Mouse (Mus musculus) mouse trophoblast stem cell (cell line): ENCODE measurements at regions not wholly inside any gene's neighbourhood (a gene's known extent, or its start where the extent isn't known, plus 50 kb on each side); places are given as distances from the start of the nearest gene placed in this dataset.

ENCODE experiments used
- in situ Hi-C, 2 experiments: fragments of 300-500 bp; cut with MseI, MboI; formaldehyde crosslinking; loops; 2 replicates in 1 of 2; 3 replicates in 1 of 2; pipeline ENCODE4 v1.15.1; 2025

DNA sequence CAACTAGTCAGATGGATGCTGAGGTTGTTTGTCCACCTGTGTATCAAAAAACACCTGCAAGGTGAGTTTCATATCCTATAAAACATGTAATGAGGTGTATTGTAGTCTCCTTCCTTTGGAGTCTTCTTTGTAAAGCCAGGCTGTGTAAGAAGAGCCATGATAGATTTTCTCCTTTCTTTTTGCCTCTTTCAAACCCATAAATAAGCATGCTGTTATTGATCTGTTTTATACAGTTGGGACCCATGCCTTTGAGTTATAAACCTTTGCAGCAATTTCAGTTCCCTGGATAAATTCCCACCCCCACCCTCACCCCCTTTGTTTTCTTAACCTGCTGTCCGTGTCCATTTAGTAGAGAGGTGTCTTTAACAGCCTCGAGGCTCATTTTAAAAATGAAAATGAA lies 131.0 kb upstream of the Rgs17 start:
- in situ Hi-C loops, result no loop called here

DNA sequence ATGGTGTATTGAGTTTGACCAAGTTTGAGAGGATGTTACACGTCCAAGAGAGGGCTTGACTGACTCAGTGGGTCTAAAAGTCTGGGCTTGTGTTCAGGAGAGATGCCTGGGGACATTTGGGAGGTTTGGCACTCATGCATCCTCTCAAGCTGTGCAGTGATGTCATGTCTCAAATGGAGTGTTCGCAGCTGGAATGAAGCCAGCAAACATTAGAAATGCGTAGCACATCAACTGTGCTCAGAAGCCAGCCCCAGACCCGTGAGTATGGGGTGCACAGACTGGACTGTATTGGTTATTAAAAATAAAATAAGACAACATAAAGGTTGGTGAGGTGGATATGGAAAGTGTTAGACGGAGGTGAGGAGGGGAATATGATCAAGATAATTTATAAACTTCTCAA lies 121.2 kb upstream of the Rgs17 start:
- in situ Hi-C loops, result loop anchor here in 1 of 2 experiments (25.0 kb wide), 1 partner anchor 644 kb away; no protein-coding TSS in a partner anchor

GRCm38 (mm10) chr10:6039771-6040170 lies 117.6 kb upstream of the Rgs17 start:
- in situ Hi-C loops, result loop anchor here in 1 of 2 experiments (25.0 kb wide), 1 partner anchor 648 kb away; no protein-coding TSS in a partner anchor

- in situ Hi-C loops, result loop anchor here in 1 of 2 experiments (25.0 kb wide), 1 partner anchor 651 kb away; no protein-coding TSS in a partner anchor
Observed at GRCm38 (mm10) chr10:6035792-6036487, 113.7 kb upstream of the Rgs17 start.

GRCm38 (mm10) chr10:6032469-6032868 lies 110.3 kb upstream of the Rgs17 start:
- in situ Hi-C loops, result loop anchor here in 1 of 2 experiments (25.0 kb wide), 1 partner anchor 655 kb away; no protein-coding TSS in a partner anchor

GRCm38 (mm10) chr10:6027551-6027950 lies 105.4 kb upstream of the Rgs17 start:
- in situ Hi-C loops, result loop anchor here in 1 of 2 experiments (25.0 kb wide), 1 partner anchor 660 kb away; no protein-coding TSS in a partner anchor

- in situ Hi-C loops, result loop anchor here in 1 of 2 experiments (25.0 kb wide), 1 partner anchor 661 kb away; no protein-coding TSS in a partner anchor
Observed at GRCm38 (mm10) chr10:6026317-6026716, 104.1 kb upstream of the Rgs17 start.

DNA sequence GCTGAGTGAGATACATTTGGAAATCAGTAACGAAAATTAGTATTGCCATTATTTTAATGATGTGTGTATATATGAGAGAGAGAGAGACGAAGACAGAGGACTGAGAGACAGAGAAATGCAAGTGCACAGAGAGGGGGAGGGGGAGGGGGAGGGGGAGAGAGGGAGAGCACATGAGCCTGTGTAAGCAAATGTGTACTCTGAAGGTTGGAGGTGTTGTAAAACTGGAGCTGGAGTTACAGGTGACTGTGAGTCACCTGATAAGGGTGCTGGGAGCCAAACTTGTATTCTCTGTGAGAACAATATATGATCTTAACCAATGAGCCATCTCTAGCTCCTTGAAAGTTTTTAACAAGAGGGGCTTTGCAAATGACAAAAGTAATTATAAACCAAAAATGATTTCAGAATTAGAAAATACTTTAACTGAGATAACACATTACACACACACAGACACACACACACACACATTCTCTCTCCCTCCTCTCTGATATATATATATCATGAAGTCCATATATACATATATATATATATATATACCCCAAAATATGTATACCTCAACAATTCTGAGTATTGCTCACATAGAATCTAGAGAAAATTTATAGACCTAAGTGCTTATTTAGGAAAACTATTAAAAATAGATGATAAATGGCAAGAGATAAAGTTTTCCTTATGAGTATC lies 100.5 kb upstream of the Rgs17 start:
- in situ Hi-C loops, result no loop called here

DNA sequence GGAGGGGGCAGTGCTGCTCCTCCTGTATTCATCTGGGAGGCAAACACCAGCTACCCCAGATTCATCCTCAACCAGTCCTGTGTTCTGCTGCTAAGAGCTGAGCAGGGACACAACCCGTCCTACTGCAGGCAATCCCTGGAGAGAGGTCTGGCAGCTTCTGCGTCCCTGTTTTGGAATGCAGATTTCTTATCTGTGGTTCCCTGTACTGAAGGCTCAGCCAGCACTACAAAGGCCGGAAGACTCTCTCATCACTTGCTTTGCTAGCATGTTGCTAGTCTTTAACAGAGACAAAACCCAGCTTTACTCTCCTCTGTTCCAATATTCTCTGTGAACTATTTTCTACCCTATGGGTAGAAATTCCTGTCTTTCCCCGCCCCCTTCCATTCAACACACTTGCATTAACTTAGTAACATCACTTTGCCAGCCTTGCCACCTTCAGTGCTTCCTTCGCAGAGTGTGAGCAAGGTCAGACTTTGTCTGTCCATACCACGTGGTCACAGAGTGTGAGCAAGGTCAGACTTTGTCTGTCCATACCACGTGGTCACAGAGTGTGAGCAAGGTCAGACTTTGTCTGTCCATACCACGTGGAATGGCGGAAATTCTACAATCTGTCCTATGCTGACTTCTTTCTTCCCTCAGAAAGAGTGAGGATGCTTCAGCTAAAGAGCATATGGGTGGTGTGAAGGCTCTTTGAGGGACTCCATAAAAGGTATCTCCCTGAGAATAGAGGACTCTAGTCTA lies 98.9 kb upstream of the Rgs17 start:
- in situ Hi-C loops, result no loop called here

- in situ Hi-C loops, result no loop called here
Observed at GRCm38 (mm10) chr10:6013743-6014142, 91.5 kb upstream of the Rgs17 start.

DNA sequence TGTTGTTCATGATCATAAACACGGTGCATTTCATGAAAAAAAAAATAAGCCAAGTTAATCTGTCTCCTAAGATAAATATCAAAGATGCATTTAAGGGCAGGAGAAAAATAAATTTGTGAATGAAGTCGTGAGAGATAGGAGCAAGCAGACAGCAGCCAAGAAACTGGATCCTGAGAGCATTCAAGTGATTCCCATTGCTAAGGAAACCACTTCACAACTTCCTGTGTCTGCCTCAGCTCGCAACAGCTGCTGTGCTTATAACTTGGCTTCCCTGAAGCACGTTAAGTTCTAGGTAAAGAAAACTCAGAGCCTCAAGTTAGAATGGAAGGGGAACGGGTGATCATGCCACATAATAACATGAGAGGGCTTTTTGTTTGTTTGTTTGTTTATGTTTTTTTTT lies 89.3 kb upstream of the Rgs17 start:
- in situ Hi-C loops, result no loop called here

DNA sequence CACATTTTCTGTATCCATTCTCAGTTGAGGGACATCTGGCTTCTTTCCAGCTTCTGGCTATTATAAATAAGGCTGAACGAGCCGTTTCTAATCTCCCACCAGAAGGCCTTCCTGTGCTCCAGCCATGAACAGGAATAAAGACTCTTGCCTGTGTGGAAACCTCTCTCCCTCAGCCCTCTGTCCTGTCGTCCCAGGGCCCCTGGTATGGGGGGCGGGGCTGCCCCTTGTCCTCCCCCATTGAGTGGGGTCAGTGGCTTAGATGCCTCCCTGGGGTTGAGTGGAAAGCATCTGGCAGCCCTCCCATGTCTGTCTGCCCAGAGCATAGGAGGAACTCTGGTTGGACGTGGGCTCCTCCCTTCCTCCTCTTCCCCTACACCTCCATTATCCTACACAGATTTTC lies 88.8 kb upstream of the Rgs17 start:
- in situ Hi-C loops, result no loop called here

DNA sequence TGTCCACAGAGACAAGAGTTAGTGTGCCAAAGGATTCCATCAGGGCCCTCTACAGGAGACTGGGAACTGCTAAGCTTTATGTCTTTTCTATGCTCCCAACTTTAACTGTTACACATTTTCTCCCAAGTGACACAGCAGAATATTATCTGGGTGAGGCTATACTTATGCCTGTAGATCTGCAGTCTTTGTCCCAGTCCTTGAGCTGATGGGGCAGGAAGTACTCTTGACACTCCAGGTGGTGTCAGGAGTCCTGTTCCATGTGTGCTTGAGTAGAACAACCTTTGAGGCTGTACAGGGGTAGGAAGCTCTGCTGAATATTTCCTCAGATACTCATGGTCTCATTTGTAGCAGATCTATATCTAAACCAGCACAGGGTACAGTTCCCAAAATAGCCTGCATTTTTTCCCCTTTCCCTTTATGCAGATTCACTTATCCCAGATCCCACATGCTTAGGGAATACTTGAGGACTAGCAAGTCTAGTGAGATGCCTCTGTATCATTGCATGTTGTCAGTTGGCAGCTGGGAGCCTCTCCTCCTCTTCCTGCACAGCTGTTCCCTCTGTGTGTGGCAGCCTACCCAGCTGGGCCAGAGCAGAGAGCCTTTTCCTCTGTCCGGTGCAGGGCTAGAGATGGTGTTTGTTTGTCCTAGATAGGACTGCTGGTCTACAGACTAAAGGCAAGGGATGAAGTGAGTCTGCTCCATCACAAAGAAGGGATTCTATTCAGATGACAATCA lies 85.2 kb upstream of the Rgs17 start:
- in situ Hi-C loops, result no loop called here

GRCm38 (mm10) chr10:5981433-5981832 lies 59.2 kb upstream of the Rgs17 start:
- in situ Hi-C loops, result no loop called here

DNA sequence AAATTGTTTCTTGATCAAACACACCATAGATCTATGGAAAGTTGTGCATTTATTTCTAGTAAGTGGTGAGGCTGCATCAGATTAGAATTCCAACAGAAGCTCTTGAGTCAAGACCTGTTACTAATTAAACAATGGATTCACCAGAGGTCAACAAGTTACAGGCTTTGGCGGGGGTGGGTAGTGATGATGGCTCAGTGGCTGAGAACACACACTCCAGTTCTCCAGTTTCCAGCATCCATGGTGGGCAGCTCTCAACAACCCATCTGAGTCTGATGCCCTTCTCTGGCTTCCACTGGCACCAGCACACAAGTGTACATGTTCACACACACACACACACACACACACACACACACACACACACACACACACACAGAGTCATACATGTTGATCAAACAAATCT lies 56.3 kb upstream of the Rgs17 start:
- in situ Hi-C loops, result no loop called here
